8 mouse cellular contexts compared by ENCODE assay signal in the genomic region with DNA sequence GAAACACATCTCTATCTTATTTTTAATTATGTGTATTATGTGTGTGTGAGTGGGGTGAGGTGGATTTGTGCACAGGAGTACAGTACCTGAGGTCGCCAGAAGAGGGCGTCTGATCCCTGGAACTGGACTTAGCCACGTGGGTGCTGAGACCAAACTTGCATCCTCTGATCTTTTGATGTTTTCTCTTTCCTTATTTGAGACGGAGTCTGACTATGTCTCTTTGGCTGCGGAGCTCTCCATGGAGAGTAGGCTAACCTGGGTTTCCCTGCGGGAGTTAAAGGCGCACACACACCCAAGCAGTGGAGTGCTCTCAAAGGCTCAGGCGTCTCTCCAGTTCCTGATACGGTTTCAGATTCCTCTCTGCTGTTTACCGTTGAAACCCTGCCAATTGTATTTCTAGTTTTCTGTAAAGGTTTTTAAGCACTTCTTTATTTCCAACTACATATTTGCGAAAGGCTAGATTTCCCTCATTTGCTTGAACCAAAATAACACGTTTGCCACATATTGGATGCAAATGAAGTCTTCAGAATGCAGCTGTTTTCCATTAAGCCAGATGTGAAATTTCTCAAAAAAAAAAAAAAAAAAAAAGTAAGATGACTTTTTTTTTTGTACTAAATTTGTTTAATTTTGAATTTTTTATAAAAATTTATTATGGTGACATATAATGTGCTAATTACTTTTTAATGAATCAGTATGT. TPM values are rescaled to one million over a fixed set of nuclear protein-coding genes. Genes with fewer than 3 reads are reported as not detected.
DNase-seq lines count a peak whose midpoint lies in the region; ATAC-seq and TF ChIP-seq lines count a peak whose summit lies in the region.

No protein-coding gene starts in this region.

- H3K27me3 ChIP-seq in C2C12 (ENCODE audit: control insufficient read depth, insufficient read depth, insufficient read length) = no peaks in the 10 kb centered on the region
- no peaks in the 10 kb centered on the region for H3K27me3 ChIP-seq in forebrain, embryonic 11.5 days (ENCODE audit: control insufficient read depth, insufficient read depth, low read length)
- H3K27me3 ChIP-seq in heart, embryonic 16.5 days (ENCODE audit: control insufficient read depth, insufficient read depth, low read length) = no peaks in the 10 kb centered on the region
- H3K27me3 ChIP-seq in liver, embryonic 15.5 days = no peaks in the 10 kb centered on the region
- H3K27me3 ChIP-seq in neural tube, embryonic 11.5 days (ENCODE audit: control insufficient read depth, insufficient read depth, low read length) = no peaks in the 10 kb centered on the region
- H3K27me3 ChIP-seq in stomach, postnatal 0 days (ENCODE audit: control insufficient read depth, insufficient read depth, low read length) = no peaks in the 10 kb centered on the region

- no peaks in the 10 kb centered on the region for H3K36me3 ChIP-seq in C2C12 (ENCODE audit: control insufficient read depth, insufficient read depth)
- no peaks in the 10 kb centered on the region for H3K36me3 ChIP-seq in forebrain, embryonic 11.5 days (ENCODE audit: control insufficient read depth, insufficient read depth, low read length)
- H3K36me3 ChIP-seq in heart, embryonic 16.5 days (ENCODE audit: control insufficient read depth, insufficient read depth) = no peaks in the 10 kb centered on the region
- H3K36me3 ChIP-seq in liver, embryonic 15.5 days (replicated peaks) = no peaks in the 10 kb centered on the region
- H3K36me3 ChIP-seq in neural tube, embryonic 11.5 days (ENCODE audit: control insufficient read depth, insufficient read depth, low read length) = no peaks in the 10 kb centered on the region
- no peaks in the 10 kb centered on the region for H3K36me3 ChIP-seq in stomach, postnatal 0 days (ENCODE audit: control insufficient read depth, insufficient read depth, low read length)

- peak; percentile 86 for DNase-seq in brain, adult 2 months (ENCODE audit: low read depth, low spot score)
- DNase-seq in forebrain, embryonic 11.5 days (ENCODE audit: low spot score) = peak; percentile 91
- peak; percentile 74 to 90 for DNase-seq in kidney, postnatal 25 days
- peak; percentile 79 for DNase-seq in neural tube, embryonic 11.5 days (ENCODE audit: low spot score)
- peak; percentile 82 for DNase-seq in stomach, postnatal 0 days (ENCODE audit: low spot score)

- ATAC-seq in forebrain, embryonic 11.5 days (replicated peaks; ENCODE audit: low FRiP score) = peak; percentile 78
- no peak for ATAC-seq in heart, embryonic 16.5 days (replicated peaks; ENCODE audit: extremely low read depth, insufficient read depth, low FRiP score)
- ATAC-seq in liver, embryonic 15.5 days (ENCODE audit: insufficient read depth) = no peak
- ATAC-seq in neural tube, embryonic 11.5 days (ENCODE audit: insufficient read depth, low FRiP score, low TSS enrichment) = peak; percentile 65; the same call in 1 of the 2 replicates
- ATAC-seq in stomach, postnatal 0 days (ENCODE audit: low FRiP score, low TSS enrichment) = peak; percentile 65; the same call in 1 of the 2 replicates

- no peak overlapping the region for H3ac ChIP-seq in C2C12 (ENCODE audit: control insufficient read depth, insufficient read length, low read depth)

- H3K4me1 ChIP-seq in forebrain, embryonic 11.5 days (replicated peaks; ENCODE audit: control insufficient read depth, insufficient read depth, low read length) = no peaks in the 10 kb centered on the region
- no peaks in the 10 kb centered on the region for H3K4me1 ChIP-seq in heart, embryonic 16.5 days (ENCODE audit: control insufficient read depth, insufficient read depth, low read length)
- H3K4me1 ChIP-seq in liver, embryonic 15.5 days (replicated peaks) = no peaks in the 10 kb centered on the region
- H3K4me1 ChIP-seq in neural tube, embryonic 11.5 days (ENCODE audit: control insufficient read depth, insufficient read depth, low read length) = no peaks in the 10 kb centered on the region
- no peaks in the 10 kb centered on the region for H3K4me1 ChIP-seq in stomach, postnatal 0 days (replicated peaks; ENCODE audit: control insufficient read depth, insufficient read depth)

- TF ChIP-seq EP300 in stomach, postnatal 0 days (optimal IDR thresholded peaks at IDR 0.05) = no peak

- H3K4me3 ChIP-seq in C2C12 (ENCODE audit: insufficient read depth, poor library complexity, severe bottlenecking) = no peak overlapping the region
- H3K4me3 ChIP-seq in forebrain, embryonic 11.5 days (ENCODE audit: low read depth, low read length) = no peak overlapping the region
- peak overlapping the region; percentile 36 for H3K4me3 ChIP-seq in heart, embryonic 16.5 days (ENCODE audit: low read length)
- H3K4me3 ChIP-seq in liver, embryonic 15.5 days (replicated peaks) = no peak overlapping the region
- H3K4me3 ChIP-seq in neural tube, embryonic 11.5 days (ENCODE audit: low read depth, low read length) = no peak overlapping the region
- H3K4me3 ChIP-seq in stomach, postnatal 0 days (ENCODE audit: low read depth, low read length) = no peak overlapping the region

- H3K79me2 ChIP-seq in C2C12 (ENCODE audit: control insufficient read depth, insufficient read depth) = no peaks in the 10 kb centered on the region

- WGBS in forebrain, embryonic 11.5 days = 25% methylated on average over 12 of the region's 12 CpGs
- WGBS in heart, embryonic 16.5 days = 15% methylated on average over 12 of the region's 12 CpGs
- WGBS in liver, embryonic 15.5 days (ENCODE audit: insufficient replicate concordance) = 18% methylated on average over 12 of the region's 12 CpGs
- 26% methylated on average over 12 of the region's 12 CpGs for WGBS in neural tube, embryonic 11.5 days
- 10% methylated on average over 12 of the region's 12 CpGs for WGBS in stomach, postnatal 0 days

- peak overlapping the region; percentile 36; the same call in 1 of the 2 replicates for H3K4me2 ChIP-seq in forebrain, embryonic 11.5 days (ENCODE audit: low read depth, low read length, severe bottlenecking)
- peak overlapping the region; percentile 61 for H3K4me2 ChIP-seq in heart, embryonic 16.5 days (ENCODE audit: low read depth, low read length)
- peak overlapping the region; percentile 36 for H3K4me2 ChIP-seq in liver, embryonic 15.5 days
- peak overlapping the region; percentile 32 for H3K4me2 ChIP-seq in neural tube, embryonic 11.5 days (ENCODE audit: low read depth)
- H3K4me2 ChIP-seq in stomach, postnatal 0 days (replicated peaks; ENCODE audit: low read depth) = peak overlapping the region; percentile 44

- no peaks in the 10 kb centered on the region for H3K79me3 ChIP-seq in C2C12 (ENCODE audit: low read depth)

- peak; percentile 69 for TF ChIP-seq CTCF in C2C12 (IDR thresholded peaks at IDR 0.05; ENCODE audit: control insufficient read depth, insufficient read depth, insufficient read length)
- peak; percentile 94 for TF ChIP-seq CTCF in stomach, postnatal 0 days (IDR thresholded peaks at IDR 0.05; ENCODE audit: low read depth)

- no peaks in the 10 kb centered on the region for H3K9me3 ChIP-seq in forebrain, embryonic 11.5 days (ENCODE audit: control insufficient read depth, low read length)
- H3K9me3 ChIP-seq in heart, embryonic 16.5 days (replicated peaks; ENCODE audit: control insufficient read depth, low read length) = no peaks in the 10 kb centered on the region
- H3K9me3 ChIP-seq in liver, embryonic 15.5 days (replicated peaks) = no peaks in the 10 kb centered on the region
- no peaks in the 10 kb centered on the region for H3K9me3 ChIP-seq in neural tube, embryonic 11.5 days (ENCODE audit: control insufficient read depth, low read length)
- no peaks in the 10 kb centered on the region for H3K9me3 ChIP-seq in stomach, postnatal 0 days (ENCODE audit: control insufficient read depth, low read length)

- no peak overlapping the region for H3K27ac ChIP-seq in forebrain, embryonic 11.5 days (ENCODE audit: low read depth, low read length)
- no peak overlapping the region for H3K27ac ChIP-seq in heart, embryonic 16.5 days (ENCODE audit: low read length)
- no peak overlapping the region for H3K27ac ChIP-seq in liver, embryonic 15.5 days (replicated peaks)
- H3K27ac ChIP-seq in neural tube, embryonic 11.5 days (ENCODE audit: low read depth, low read length) = no peak overlapping the region
- no peak overlapping the region for H3K27ac ChIP-seq in stomach, postnatal 0 days (replicated peaks)

- H3K9ac ChIP-seq in forebrain, embryonic 11.5 days (ENCODE audit: low read length) = no peak overlapping the region
- H3K9ac ChIP-seq in heart, embryonic 16.5 days (ENCODE audit: low read length) = no peak overlapping the region
- no peak overlapping the region for H3K9ac ChIP-seq in liver, embryonic 15.5 days
- H3K9ac ChIP-seq in neural tube, embryonic 11.5 days (ENCODE audit: low read length) = no peak overlapping the region
- H3K9ac ChIP-seq in stomach, postnatal 0 days (ENCODE audit: low read length) = no peak overlapping the region

TF ChIP-seq in C2C12, 6 proteins besides CTCF, POLR2A, EP300 and RAD21:
- TF ChIP-seq CEBPB (IDR thresholded peaks at IDR 0.05; ENCODE audit: low read depth) (no peak), FOSL1 (IDR thresholded peaks at IDR 0.05; ENCODE audit: insufficient read depth, low read length, poor library complexity, severe bottlenecking) (no peak), MAX (IDR thresholded peaks at IDR 0.05) (peak; percentile 93), MYOD1 (IDR thresholded peaks at IDR 0.05; ENCODE audit: control insufficient read depth, insufficient read length, low read depth) (no peak), USF1 (IDR thresholded peaks at IDR 0.05; ENCODE audit: low read depth) (peak; percentile 73), MYOG (IDR thresholded peaks at IDR 0.05; ENCODE audit: control insufficient read depth, extremely low read depth, insufficient read length) (no peak)

RNA-seq across cellular contexts. Expression of gene Stam2, which starts 21.1 kb away (rescaled TPM):
- 12.9 TPM for polyA plus RNA-seq in C2C12 (2012; fragmentation: generic; extraction: Trizol)
- 39.8 and 42.9 TPM in 2 replicates for polyA plus RNA-seq in forebrain, embryonic 11.5 days (2014; fragmentation: Nextera tagmentation; extraction: Ambion mirVana)
- 27.7 and 29.5 TPM in 2 replicates for polyA plus RNA-seq in heart, embryonic 16.5 days (2015; fragmentation: Nextera tagmentation; extraction: Ambion mirVana)
- 8.3 and 9.0 TPM in 2 replicates for polyA plus RNA-seq in liver, embryonic 15.5 days (2015; fragmentation: Nextera tagmentation; extraction: Ambion mirVana)
- 45.8 and 46.1 TPM in 2 replicates for polyA plus RNA-seq in neural tube, embryonic 11.5 days (2014; fragmentation: Nextera tagmentation; extraction: Ambion mirVana)
- 32.6 and 33.1 TPM in 2 replicates for polyA plus RNA-seq in stomach, postnatal 0 days (2015; fragmentation: Nextera tagmentation; extraction: Ambion mirVana)

Comparison
In these comparisons a context has a peak if more than half of its experiments do, and no peak if none do; other contexts are left out.
1. ATAC-seq: peak in forebrain, embryonic 11.5 days (single experiment), neural tube, embryonic 11.5 days (single experiment) and stomach, postnatal 0 days (single experiment); none in heart, embryonic 16.5 days (single experiment) and liver, embryonic 15.5 days (single experiment).
2. Peak in every context shown above with its lines, with median percentiles within 50 percentile points of each other: DNase-seq and H3K4me2 ChIP-seq.